Mouse (Mus musculus) E14TG2a.4 (cell line): Measurements from ENCODE around the gene Zpbp2.

ENCODE experiments used
- H3K27me3 ChIP-seq: 2 replicates; pipeline ENCODE4 v1.6.1; 2014; ENCODE audit warnings: low read length, control low read depth; ENCODE audit not compliant: insufficient read depth
- H3K36me3 ChIP-seq: 2 replicates; pipeline ENCODE4 v1.6.1; 2014; ENCODE audit warnings: low read length, control low read depth; ENCODE audit not compliant: insufficient read depth
- H3K4me1 ChIP-seq: replicated peaks from 2 replicates; pipeline ENCODE4 v1.6.1; 2014; ENCODE audit warnings: low read depth, low read length, control low read depth
- H3K4me3 ChIP-seq: replicated peaks from 2 replicates; pipeline ENCODE4 v1.5.1; 2014; ENCODE audit warnings: mild to moderate bottlenecking, low read length
- H3K9me3 ChIP-seq: 2 replicates; pipeline ENCODE4 v1.6.1; 2014; ENCODE audit warnings: low read length, control low read depth
- CTCF ChIP-seq: conservative IDR thresholded peaks from 2 replicates; pipeline ENCODE4 v1.5.1; 2014; ENCODE audit warnings: low read length
- NANOG ChIP-seq: IDR thresholded peaks from 2 replicates; pipeline ENCODE4 v1.6.1; 2014; ENCODE audit warnings: borderline replicate concordance, low read length, mixed read lengths
- POU5F1 ChIP-seq: IDR thresholded peaks from 2 replicates; pipeline ENCODE4 v1.6.1; 2014; ENCODE audit warnings: low read length, borderline replicate concordance

Gene Zpbp2

GRCm38 (mm10) chr11:98550975-98551828 is at the start of gene Zpbp2:
Gene Zpbp2 (plus strand): TSS chr11:98551097.
- TF ChIP-seq POU5F1 (no peak), CTCF (no peak), NANOG (no peak)
- Histone ChIP-seq H3K36me3 (no peaks in the 10 kb centered on the region), H3K27me3 (peaks cover 45% of the 10 kb centered on the region), H3K4me1 (peaks cover 14% of the 10 kb centered on the region), H3K4me3 (peak within 1 kb of the TSS; percentile 95), H3K9me3 (peaks cover 3% of the 10 kb centered on the region; the same call in 1 of the 2 replicates)

GRCm38 (mm10) chr11:98504926-98505325 is 46.0 kb upstream of the Zpbp2 start:
- H3K9me3 ChIP-seq, result no peaks in the 10 kb centered on the region
- H3K4me1 ChIP-seq, result peaks cover 6% of the 10 kb centered on the region; the same call in 1 of the 2 replicates
- H3K4me3 ChIP-seq, result no peak overlapping the region
- H3K36me3 ChIP-seq, result no peaks in the 10 kb centered on the region
- H3K27me3 ChIP-seq, result 0 out of 2 replicates have a peak, but pooled peaks cover 9% of the 10 kb centered on the region
- TF ChIP-seq CTCF, result no peak
- TF ChIP-seq NANOG, result no peak
- no peak for TF ChIP-seq POU5F1

- Histone ChIP-seq H3K4me3 (no peak overlapping the region), H3K27me3 (no peaks in the 10 kb centered on the region), H3K4me1 (peaks cover 8% of the 10 kb centered on the region; the same call in 1 of the 2 replicates), H3K36me3 (no peaks in the 10 kb centered on the region), H3K9me3 (no peaks in the 10 kb centered on the region)
- TF ChIP-seq NANOG (no peak), POU5F1 (no peak)
These were observed 41.5 kb upstream of the Zpbp2 start for GRCm38 (mm10) chr11:98509434-98509833.

- H3K9me3 ChIP-seq, result no peaks in the 10 kb centered on the region
- H3K27me3 ChIP-seq, result no peaks in the 10 kb centered on the region
- H3K36me3 ChIP-seq, result no peaks in the 10 kb centered on the region
- no peak overlapping the region for H3K4me3 ChIP-seq
- H3K4me1 ChIP-seq, result peaks cover 8% of the 10 kb centered on the region; the same call in 1 of the 2 replicates
- TF ChIP-seq POU5F1 (no peak), NANOG (no peak), CTCF (no peak)
These were observed 40.8 kb upstream of the Zpbp2 start for GRCm38 (mm10) chr11:98510125-98510524.

GRCm38 (mm10) chr11:98512881-98513280 is 38.0 kb upstream of the Zpbp2 start:
- TF ChIP-seq NANOG (no peak), CTCF (no peak), POU5F1 (no peak)
- H3K4me3 ChIP-seq, result no peak overlapping the region
- H3K9me3 ChIP-seq, result no peaks in the 10 kb centered on the region
- no peaks in the 10 kb centered on the region for H3K36me3 ChIP-seq
- H3K27me3 ChIP-seq, result no peaks in the 10 kb centered on the region
- peaks cover 8% of the 10 kb centered on the region; the same call in 1 of the 2 replicates for H3K4me1 ChIP-seq

GRCm38 (mm10) chr11:98513356-98513936 is 37.5 kb upstream of the Zpbp2 start:
- Histone ChIP-seq H3K9me3 (no peaks in the 10 kb centered on the region), H3K4me1 (peaks cover 8% of the 10 kb centered on the region; the same call in 1 of the 2 replicates), H3K4me3 (no peak overlapping the region), H3K36me3 (no peaks in the 10 kb centered on the region), H3K27me3 (no peaks in the 10 kb centered on the region)
- TF ChIP-seq CTCF (no peak), NANOG (no peak), POU5F1 (no peak)

- Histone ChIP-seq H3K36me3 (no peaks in the 10 kb centered on the region), H3K4me3 (no peak overlapping the region), H3K9me3 (no peaks in the 10 kb centered on the region), H3K4me1 (peaks cover 26% of the 10 kb centered on the region), H3K27me3 (no peaks in the 10 kb centered on the region)
- TF ChIP-seq POU5F1 (no peak), NANOG (no peak), CTCF (no peak)
These were observed 30.4 kb upstream of the Zpbp2 start for GRCm38 (mm10) chr11:98520468-98520867.

GRCm38 (mm10) chr11:98525140-98525539 is 25.8 kb upstream of the Zpbp2 start:
- H3K4me1 ChIP-seq, result peaks cover 22% of the 10 kb centered on the region
- peaks cover 8% of the 10 kb centered on the region for H3K27me3 ChIP-seq
- H3K4me3 ChIP-seq, result no peak overlapping the region
- H3K36me3 ChIP-seq, result no peaks in the 10 kb centered on the region
- H3K9me3 ChIP-seq, result no peaks in the 10 kb centered on the region
- TF ChIP-seq NANOG (no peak), POU5F1 (no peak), CTCF (no peak)
